Mouse (Mus musculus) central nervous system, embryonic 14 days (tissue): Measurements from ENCODE around the gene Cyp4v3. TPM values are rescaled to one million over a fixed set of nuclear protein-coding genes. Genes with fewer than 3 reads are reported as not detected.

Experiments
- polyA plus RNA-seq: library from polyadenylated mRNA; depleted of rRNA; stranded (reverse); fragments of >200 nt; gene quantifications from 2 replicates; pipeline ENCODE4 v1.2.3, GENCODE M21; 2012; rRNA removed

The Cyp4v3 gene
- polyA plus RNA-seq, result 1.0 and 1.2 TPM in 2 replicates

DNA sequence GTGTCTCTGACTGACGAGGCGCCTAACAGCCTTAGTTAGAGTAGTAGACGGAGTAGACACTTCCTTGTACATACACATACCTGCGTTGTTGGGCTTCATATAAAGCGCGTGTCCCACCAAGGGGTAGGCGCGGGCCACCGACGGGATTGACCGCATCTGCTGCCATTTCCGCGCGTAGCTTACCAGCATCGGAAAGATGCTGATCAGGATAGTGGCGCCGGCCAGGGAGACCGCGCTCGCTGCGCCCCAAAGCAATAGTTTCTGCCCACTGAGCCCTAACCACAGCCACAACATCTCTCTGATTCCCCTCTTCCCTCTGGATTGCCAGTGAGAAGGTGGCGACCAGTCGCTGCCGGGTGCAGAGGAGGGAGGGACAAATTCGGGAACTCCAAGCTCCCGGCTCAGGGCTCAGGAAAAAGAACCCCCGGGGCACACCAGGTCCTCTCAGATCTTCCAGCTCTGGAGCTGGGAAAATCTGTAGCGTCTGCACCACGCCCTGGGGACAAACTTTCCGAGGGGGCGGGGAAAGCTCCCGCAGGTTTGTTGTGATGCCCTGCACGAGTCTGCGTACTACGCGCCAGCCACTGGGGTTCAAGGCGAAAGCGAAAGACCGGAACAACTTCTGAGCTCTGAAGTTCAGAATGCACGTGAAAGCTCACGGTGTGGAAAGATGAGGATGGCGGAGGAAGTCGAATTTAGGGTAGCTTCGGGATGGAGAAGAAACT is at the start of gene Cyp4v3:
Gene Cyp4v3, minus strand, starts transcription at position 532 of the 725 bp plus-strand sequence.

DNA sequence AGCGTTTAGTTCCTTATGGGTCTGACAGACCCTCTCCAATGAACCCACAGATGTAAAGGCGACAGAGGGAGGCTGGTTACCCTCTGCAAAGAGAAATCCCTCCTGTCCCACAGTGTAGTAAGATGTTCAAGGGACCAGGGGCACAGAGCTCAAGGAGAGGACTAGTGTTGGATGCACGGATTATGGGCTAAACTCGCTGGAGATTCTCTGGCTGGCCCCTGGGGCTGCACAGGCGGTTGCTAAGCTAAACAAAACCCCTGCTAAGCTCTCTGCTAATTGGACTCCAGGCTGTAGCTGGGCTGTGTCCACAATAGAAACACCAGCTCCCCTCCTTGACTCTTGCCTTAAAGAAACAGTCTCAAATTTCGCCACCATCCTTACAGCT is 48.9 kb upstream of the Cyp4v3 start, which contains the start of gene Fam149a:
Gene Fam149a, minus strand, starts transcription at position 329 of the 385 bp plus-strand sequence.

DNA sequence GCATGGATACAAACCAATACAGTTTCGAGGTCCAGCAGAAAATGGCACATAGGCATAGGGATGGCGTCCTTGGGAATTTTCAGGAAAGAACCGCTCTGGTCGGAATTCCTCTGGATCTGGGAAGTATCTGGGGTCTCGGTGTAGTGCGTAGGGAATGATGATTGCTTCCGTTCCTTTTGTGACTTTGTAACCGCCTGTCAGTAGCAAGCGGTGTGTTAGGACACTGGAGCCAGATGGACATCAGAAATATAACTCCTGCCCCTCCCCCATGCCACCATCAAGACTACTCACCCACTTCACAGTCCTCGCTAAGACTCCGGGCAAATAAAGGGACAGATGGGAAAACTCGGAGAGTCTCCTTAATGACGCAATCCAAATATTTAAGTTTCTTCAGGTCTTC is 24.6 kb downstream of the Cyp4v3 start, which contains the start of gene Gm45753:
Gene Gm45753, minus strand, starts transcription at position 101 of the 400 bp plus-strand sequence.

GRCm38 (mm10) chr8:45294687-45295086 is 38.3 kb downstream of the Cyp4v3 start, which contains the start of gene Klkb1:
Klkb1 (minus strand) TSS chr8:45294859.

GRCm38 (mm10) chr8:45261920-45262319 is 71.1 kb downstream of the Cyp4v3 start, which contains the start of gene F11:
F11 (minus strand) TSS chr8:45262031.

Other genes starting within 250 kb of the Cyp4v3 start
- not detected in 2 replicates for gene F11, start 71.2 kb downstream of the Cyp4v3 start, polyA plus RNA-seq
- gene Klkb1, start 38.4 kb downstream of the Cyp4v3 start, polyA plus RNA-seq, result 0.02 TPM in 1 of 2 replicates, not detected in the other
- not detected in 2 replicates for gene Gm45753, start 24.8 kb downstream of the Cyp4v3 start, polyA plus RNA-seq
- 5.7 and 8.4 TPM in 2 replicates for gene Fam149a, start 49.1 kb upstream of the Cyp4v3 start, polyA plus RNA-seq
- gene Tlr3, start 77.9 kb upstream of the Cyp4v3 start, polyA plus RNA-seq, result 1.2 TPM in 2 replicates
- gene Sorbs2, start 174.6 kb upstream of the Cyp4v3 start, polyA plus RNA-seq, result 75.5 and 80.8 TPM in 2 replicates